Mouse (Mus musculus) heart, embryonic 13.5 days (tissue): ENCODE data around the gene Apol8. TPM values are rescaled to one million over a fixed set of nuclear protein-coding genes. Genes with fewer than 3 reads are reported as not detected.

ENCODE experiments used
- ATAC-seq: fragments of 200-750 bp; cut with Nextera tagmentation; 2 replicates; pipeline ENCODE4 v1.8.0; 2017; ENCODE audit warnings: moderate TSS enrichment; ENCODE audit not compliant: insufficient number of reproducible peaks, low FRiP score, low TSS enrichment; ENCODE audit errors: extremely low read depth
- H3K27ac ChIP-seq: fragments of 300-500 bp; sonication (generic); replicated peaks from 2 replicates; pipeline ENCODE4 v1.5.1; 2015; ENCODE audit warnings: moderate library complexity, mild to moderate bottlenecking, inconsistent platforms
- H3K27me3 ChIP-seq: fragments of 300-500 bp; sonication (generic); replicated peaks from 2 replicates; pipeline ENCODE4 v1.6.1; 2015; ENCODE audit warnings: mild to moderate bottlenecking, inconsistent platforms
- H3K36me3 ChIP-seq: fragments of 300-500 bp; sonication (generic); 2 replicates; pipeline ENCODE4 v1.6.1; 2015; ENCODE audit warnings: mild to moderate bottlenecking, inconsistent platforms
- H3K4me1 ChIP-seq: fragments of 300-500 bp; sonication (generic); 2 replicates; pipeline ENCODE4 v1.6.1; 2015; ENCODE audit warnings: inconsistent platforms
- H3K4me2 ChIP-seq: fragments of 300-500 bp; sonication (generic); 2 replicates; pipeline ENCODE4 v1.6.1; 2015; ENCODE audit warnings: inconsistent platforms, mild to moderate bottlenecking, moderate library complexity
- H3K4me3 ChIP-seq: fragments of 300-500 bp; sonication (generic); 2 replicates; pipeline ENCODE4 v1.5.1; 2015; ENCODE audit warnings: moderate library complexity, mild to moderate bottlenecking, inconsistent platforms
- H3K9ac ChIP-seq: fragments of 300-500 bp; sonication (generic); 2 replicates; pipeline ENCODE4 v1.6.1; 2015; ENCODE audit warnings: inconsistent platforms, mild to moderate bottlenecking, moderate library complexity
- H3K9me3 ChIP-seq: fragments of 300-500 bp; sonication (generic); 2 replicates; pipeline ENCODE4 v1.6.1; 2016; ENCODE audit warnings: inconsistent platforms
- WGBS: fragments of 180-500 bp; shearing (Covaris S2); methylation state at CpG from one replicate; pipeline ENCODE4 v1.1.7; 2015; ENCODE audit warnings: mixed read lengths; 5-methylcytosine and 5-hydroxymethylcytosine counted together
- polyA plus RNA-seq: library from polyadenylated mRNA; unstranded; fragments of >200 nt; fragmentation: Nextera tagmentation; extraction: Ambion mirVana; gene quantifications from 2 replicates; pipeline ENCODE4 v1.2.1, GENCODE M21; 2015

Gene Apol8
- polyA plus RNA-seq: 0.32 and 0.78 TPM in 2 replicates

- no peak within 1 kb of the TSS for H3K4me3 ChIP-seq
- ATAC-seq: no peak
- H3K36me3 ChIP-seq: peaks cover 36% of the 10 kb centered on the region
- no peak within 1 kb of the TSS for H3K9ac ChIP-seq
- WGBS: 5% methylated on average over 9 of the region's 9 CpGs
- H3K27me3 ChIP-seq: peaks cover 10% of the 10 kb centered on the region; the same call in 1 of the 2 replicates
- H3K9me3 ChIP-seq: no peaks in the 10 kb centered on the region
- H3K27ac ChIP-seq: no peak within 1 kb of the TSS
- H3K4me2 ChIP-seq: peak within 1 kb of the TSS; percentile 35
- peaks cover 8% of the 10 kb centered on the region for H3K4me1 ChIP-seq
Measured at GRCm38 (mm10) chr15:77756848-77757247, at the start of gene Apol8. TSS of gene Apol8 (minus strand) at chr15:77757003.

- H3K36me3 ChIP-seq: peaks cover 100% of the 10 kb centered on the region
- no peak overlapping the region for H3K4me2 ChIP-seq
- peaks cover 94% of the 10 kb centered on the region for H3K4me1 ChIP-seq
- H3K27ac ChIP-seq: peak overlapping the region; percentile 98
- H3K27me3 ChIP-seq: no peaks in the 10 kb centered on the region
- H3K4me3 ChIP-seq: no peak overlapping the region
- WGBS: 86% methylated on average over 4 of the region's 4 CpGs
- H3K9me3 ChIP-seq: no peaks in the 10 kb centered on the region
- no peak for ATAC-seq
- no peak overlapping the region for H3K9ac ChIP-seq
Measured at GRCm38 (mm10) chr15:77805657-77806056, 48.9 kb upstream of the Apol8 start.

GRCm38 (mm10) chr15:77804949-77805348 lies 48.1 kb upstream of the Apol8 start:
- Histone ChIP-seq H3K4me3 (no peak overlapping the region), H3K36me3 (peaks cover 95% of the 10 kb centered on the region), H3K27me3 (no peaks in the 10 kb centered on the region), H3K4me1 (peaks cover 94% of the 10 kb centered on the region), H3K9me3 (no peaks in the 10 kb centered on the region), H3K4me2 (no peak overlapping the region), H3K9ac (peak overlapping the region; percentile 56), H3K27ac (peak overlapping the region; percentile 98)
- no peak for ATAC-seq
- 74% methylated on average over 9 of the region's 9 CpGs for WGBS

- H3K4me1 ChIP-seq: peaks cover 94% of the 10 kb centered on the region
- no peak overlapping the region for H3K4me2 ChIP-seq
- H3K27ac ChIP-seq: peak overlapping the region; percentile 98
- WGBS: 70% methylated on average over 6 of the region's 6 CpGs
- no peaks in the 10 kb centered on the region for H3K9me3 ChIP-seq
- H3K9ac ChIP-seq: peak overlapping the region; percentile 56
- no peaks in the 10 kb centered on the region for H3K27me3 ChIP-seq
- no peak for ATAC-seq
- H3K36me3 ChIP-seq: peaks cover 90% of the 10 kb centered on the region
- no peak overlapping the region for H3K4me3 ChIP-seq
Measured at GRCm38 (mm10) chr15:77804460-77804859, 47.7 kb upstream of the Apol8 start.

GRCm38 (mm10) chr15:77803747-77804146 lies 46.9 kb upstream of the Apol8 start:
- Histone ChIP-seq H3K4me3 (no peak overlapping the region), H3K4me2 (no peak overlapping the region), H3K9me3 (no peaks in the 10 kb centered on the region), H3K36me3 (peaks cover 83% of the 10 kb centered on the region), H3K27me3 (no peaks in the 10 kb centered on the region), H3K4me1 (peaks cover 94% of the 10 kb centered on the region), H3K27ac (peak overlapping the region; percentile 98), H3K9ac (peak overlapping the region; percentile 66)
- ATAC-seq: no peak
- WGBS: 41% methylated on average over 3 of the region's 3 CpGs

GRCm38 (mm10) chr15:77802992-77803391 lies 46.2 kb upstream of the Apol8 start:
- peak overlapping the region; percentile 98 for H3K27ac ChIP-seq
- peaks cover 76% of the 10 kb centered on the region for H3K36me3 ChIP-seq
- H3K27me3 ChIP-seq: no peaks in the 10 kb centered on the region
- H3K9ac ChIP-seq: peak overlapping the region; percentile 66
- peaks cover 99% of the 10 kb centered on the region for H3K4me1 ChIP-seq
- 81% methylated on average over 4 of the region's 4 CpGs for WGBS
- H3K9me3 ChIP-seq: no peaks in the 10 kb centered on the region
- no peak overlapping the region for H3K4me3 ChIP-seq
- H3K4me2 ChIP-seq: no peak overlapping the region
- ATAC-seq: no peak

- 16% methylated on average over 4 of the region's 4 CpGs for WGBS
- H3K27me3 ChIP-seq: no peaks in the 10 kb centered on the region
- H3K4me2 ChIP-seq: no peak overlapping the region
- H3K9me3 ChIP-seq: no peaks in the 10 kb centered on the region
- H3K36me3 ChIP-seq: peaks cover 69% of the 10 kb centered on the region
- no peak overlapping the region for H3K4me3 ChIP-seq
- H3K4me1 ChIP-seq: peaks cover 100% of the 10 kb centered on the region
- H3K27ac ChIP-seq: peak overlapping the region; percentile 98
- ATAC-seq: no peak
- H3K9ac ChIP-seq: peak overlapping the region; percentile 74
Measured at GRCm38 (mm10) chr15:77801188-77801587, 44.4 kb upstream of the Apol8 start.

GRCm38 (mm10) chr15:77800511-77800910 lies 43.7 kb upstream of the Apol8 start:
- Histone ChIP-seq H3K27ac (peak overlapping the region; percentile 98), H3K9me3 (no peaks in the 10 kb centered on the region), H3K9ac (peak overlapping the region; percentile 74), H3K27me3 (no peaks in the 10 kb centered on the region), H3K4me3 (no peak overlapping the region), H3K4me1 (peaks cover 100% of the 10 kb centered on the region), H3K4me2 (no peak overlapping the region), H3K36me3 (peaks cover 69% of the 10 kb centered on the region)
- ATAC-seq: peak; percentile 17; the same call in 1 of the 2 replicates

- Histone ChIP-seq H3K4me3 (no peak overlapping the region), H3K9ac (peak overlapping the region; percentile 76), H3K4me1 (peaks cover 100% of the 10 kb centered on the region), H3K27ac (peak overlapping the region; percentile 98), H3K4me2 (no peak overlapping the region; the same call in 1 of the 2 replicates), H3K27me3 (no peaks in the 10 kb centered on the region), H3K9me3 (no peaks in the 10 kb centered on the region), H3K36me3 (peaks cover 69% of the 10 kb centered on the region)
- WGBS: 74% methylated on average over 8 of the region's 8 CpGs
- no peak for ATAC-seq
Measured at GRCm38 (mm10) chr15:77799491-77800474, 43.0 kb upstream of the Apol8 start.

GRCm38 (mm10) chr15:77798664-77799490 lies 42.1 kb upstream of the Apol8 start:
- ATAC-seq: peak; percentile 48
- Histone ChIP-seq H3K27ac (peak overlapping the region; percentile 98), H3K36me3 (peaks cover 69% of the 10 kb centered on the region), H3K27me3 (no peaks in the 10 kb centered on the region), H3K4me3 (no peak overlapping the region), H3K4me2 (peak overlapping the region; percentile 32), H3K4me1 (peaks cover 100% of the 10 kb centered on the region), H3K9me3 (no peaks in the 10 kb centered on the region), H3K9ac (peak overlapping the region; percentile 76)
- WGBS: 11% methylated on average over 14 of the region's 14 CpGs
